Mouse (Mus musculus) cerebellum, adult 2 months (tissue): ENCODE data around the gene Cdh6. TPM values are rescaled to one million over a fixed set of nuclear protein-coding genes. Genes with fewer than 3 reads are reported as not detected.

Experiments
- DNase-seq, 2 experiments: peaks; one replicate each; pipeline ENCODE4 v3.0.0; 2021
- H3K27ac ChIP-seq: fragments of 200-500 bp; 2 replicates; pipeline ENCODE4 v1.5.1; 2012; ENCODE audit warnings: low read length, control low read depth, inconsistent platforms; ENCODE audit not compliant: insufficient read depth
- H3K27me3 ChIP-seq: fragments of 200-500 bp; 2 replicates; pipeline ENCODE4 v1.6.1; 2012; ENCODE audit warnings: inconsistent platforms, mild to moderate bottlenecking, low read length, moderate library complexity; ENCODE audit not compliant: control insufficient read depth, insufficient read depth
- H3K4me1 ChIP-seq: fragments of 200-500 bp; 2 replicates; pipeline ENCODE4 v1.6.1; 2011; ENCODE audit warnings: low read length; ENCODE audit not compliant: control insufficient read depth, insufficient read depth
- H3K4me3 ChIP-seq: fragments of 200-500 bp; replicated peaks from 2 replicates; pipeline ENCODE3; 2011; ENCODE audit warnings: mild to moderate bottlenecking, low read depth, low read length, control low read depth; ENCODE audit not compliant: insufficient read depth
- CTCF ChIP-seq: fragments of 200-500 bp; IDR thresholded peaks from 2 replicates; pipeline ENCODE4 v1.5.1; 2011; ENCODE audit warnings: low read depth, mild to moderate bottlenecking, control low read depth, low read length, moderate library complexity, borderline replicate concordance; ENCODE audit not compliant: insufficient read depth
- POLR2A ChIP-seq: fragments of 200-500 bp; IDR thresholded peaks from 2 replicates; pipeline ENCODE4 v1.6.1; 2011; ENCODE audit warnings: low read length, control low read depth, borderline replicate concordance; ENCODE audit not compliant: insufficient read depth
- WGBS: fragments of 180-500 bp; shearing (Covaris S2); methylation state at CpG from one replicate; pipeline ENCODE4 v1.1.7; 2018; 5-methylcytosine and 5-hydroxymethylcytosine counted together
- polyA plus RNA-seq: library from polyadenylated mRNA; depleted of rRNA; stranded (reverse); fragments of >200 nt; gene quantifications from 2 replicates; pipeline ENCODE4 v1.2.3, GENCODE M21; 2012

Cdh6 gene
- polyA plus RNA-seq, 1 experiment = 2.8 TPM

DNA sequence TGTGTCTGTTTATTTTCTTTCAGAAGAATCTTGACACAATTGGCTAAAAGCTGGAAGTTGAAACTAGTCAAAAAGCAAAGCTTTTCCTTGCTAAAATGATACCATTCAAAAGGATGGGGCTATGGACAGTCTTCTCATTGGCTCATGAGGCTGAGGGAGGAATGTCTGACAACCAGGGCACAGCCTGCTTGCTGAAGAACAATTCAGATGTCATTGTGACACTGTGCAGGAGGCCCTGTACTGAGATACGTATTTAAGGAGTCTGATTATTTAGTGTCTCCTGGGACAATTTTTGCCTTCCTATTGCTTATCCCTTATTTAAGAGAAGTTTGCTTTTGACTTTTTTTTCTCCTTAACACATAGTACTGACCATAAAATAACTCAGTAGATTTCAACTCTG, 22.8 kb upstream of the Cdh6 start:
- 78% methylated on average over 1 of the region's 1 CpGs for WGBS
- no peak for DNase-seq
- no peak overlapping the region for H3K4me3 ChIP-seq
- no peak overlapping the region for H3K27ac ChIP-seq
- H3K27me3 ChIP-seq = no peaks in the 10 kb centered on the region
- no peaks in the 10 kb centered on the region for H3K4me1 ChIP-seq
- TF ChIP-seq POLR2A (no peak), CTCF (no peak)

DNA sequence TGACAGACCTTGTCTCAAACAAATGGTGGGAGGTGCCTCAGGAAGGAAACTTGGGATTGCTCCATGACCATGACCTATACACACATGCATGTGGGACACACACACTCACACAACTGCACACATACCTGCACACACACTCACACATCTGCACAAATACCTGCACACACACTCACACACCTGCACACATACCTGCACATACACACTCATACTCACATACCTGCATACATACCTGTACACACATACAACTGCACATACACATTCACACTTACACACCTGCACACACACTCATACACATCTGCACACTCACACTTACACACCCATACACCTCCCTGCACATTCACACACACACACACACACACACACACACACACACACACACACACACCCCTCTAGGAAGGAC, 20.6 kb upstream of the Cdh6 start:
- TF ChIP-seq POLR2A (no peak), CTCF (no peak)
- no peak overlapping the region for H3K27ac ChIP-seq
- no peaks in the 10 kb centered on the region for H3K27me3 ChIP-seq
- no peak overlapping the region for H3K4me3 ChIP-seq
- DNase-seq = no peak
- no peaks in the 10 kb centered on the region for H3K4me1 ChIP-seq

DNA sequence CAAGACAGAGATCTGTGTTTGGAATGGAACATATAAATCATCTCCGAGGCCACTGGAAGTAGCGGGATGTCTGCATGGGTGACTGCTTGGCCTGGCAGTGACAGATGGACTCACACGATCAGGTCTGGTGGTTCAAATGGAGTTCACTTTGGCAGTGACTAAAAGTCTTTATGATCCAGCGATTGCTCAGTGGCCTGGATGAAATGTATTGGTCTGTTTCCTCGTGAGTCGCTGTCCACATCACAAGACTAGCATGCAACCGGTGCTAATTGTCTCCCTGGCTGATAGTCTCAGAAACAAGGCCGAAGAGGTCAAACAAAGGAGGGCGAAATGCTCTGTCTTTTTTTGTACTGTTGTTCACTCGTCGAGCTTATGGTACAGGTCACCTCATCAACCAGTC, 19.6 kb upstream of the Cdh6 start:
- WGBS = 21% methylated on average over 11 of the region's 11 CpGs
- TF ChIP-seq POLR2A = no peak
- no peak for TF ChIP-seq CTCF
- peak in 1 of 2 experiments; percentile 11 for DNase-seq

DNA sequence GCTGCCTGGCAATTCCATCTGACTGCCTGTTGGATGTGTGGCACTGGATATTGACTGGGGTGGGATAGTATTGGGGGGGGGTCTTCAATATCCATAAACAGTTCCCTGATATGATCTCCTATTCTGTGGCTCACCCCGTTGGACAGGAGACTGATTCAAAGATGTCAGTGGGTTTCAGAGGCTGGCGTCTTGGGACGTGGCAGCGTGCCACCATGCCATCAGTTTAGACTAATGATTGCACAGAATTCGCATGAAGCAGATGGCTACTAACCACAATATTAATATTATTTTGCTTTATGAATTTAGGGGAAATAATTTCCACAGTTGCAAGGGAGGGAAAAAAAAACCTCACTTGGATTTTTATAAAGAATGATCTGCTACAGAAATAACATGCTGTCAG, 10.2 kb upstream of the Cdh6 start:
- DNase-seq = no peak
- Histone ChIP-seq H3K4me3 (no peak overlapping the region), H3K4me1 (no peaks in the 10 kb centered on the region), H3K27me3 (no peaks in the 10 kb centered on the region), H3K27ac (no peak overlapping the region)
- TF ChIP-seq POLR2A (no peak), CTCF (no peak)
- 19% methylated on average over 5 of the region's 5 CpGs for WGBS

More for the DNA sequence above, 19.6 kb upstream of the Cdh6 start:
- Histone ChIP-seq H3K4me1 (no peaks in the 10 kb centered on the region), H3K27me3 (no peaks in the 10 kb centered on the region), H3K4me3 (no peak overlapping the region), H3K27ac (no peak overlapping the region)

DNA sequence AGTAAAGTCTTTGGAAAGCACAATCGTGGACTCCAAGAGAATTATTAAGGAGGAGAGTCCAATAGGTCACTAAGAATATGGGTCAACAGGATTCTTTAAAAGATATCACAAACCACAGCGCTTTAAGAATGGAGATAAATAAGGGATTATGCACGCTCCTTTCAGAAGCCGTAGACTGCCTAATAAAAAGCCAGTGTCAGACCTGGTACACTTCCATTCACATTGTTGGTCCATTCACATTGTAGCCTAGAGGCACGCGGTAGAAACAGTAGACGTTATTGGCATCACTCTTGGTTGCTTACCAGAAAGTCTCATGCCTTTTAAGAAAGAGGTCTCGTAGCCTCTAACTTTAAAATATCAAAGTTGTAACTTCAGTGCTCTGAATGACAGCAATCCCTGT, 8.0 kb upstream of the Cdh6 start:
- H3K27me3 ChIP-seq = no peaks in the 10 kb centered on the region; the same call in 1 of the 2 replicates
- no peak overlapping the region for H3K4me3 ChIP-seq
- H3K4me1 ChIP-seq = no peaks in the 10 kb centered on the region
- TF ChIP-seq CTCF (no peak), POLR2A (no peak)
- no peak overlapping the region for H3K27ac ChIP-seq
- DNase-seq = no peak
- WGBS = 81% methylated on average over 8 of the region's 8 CpGs

DNA sequence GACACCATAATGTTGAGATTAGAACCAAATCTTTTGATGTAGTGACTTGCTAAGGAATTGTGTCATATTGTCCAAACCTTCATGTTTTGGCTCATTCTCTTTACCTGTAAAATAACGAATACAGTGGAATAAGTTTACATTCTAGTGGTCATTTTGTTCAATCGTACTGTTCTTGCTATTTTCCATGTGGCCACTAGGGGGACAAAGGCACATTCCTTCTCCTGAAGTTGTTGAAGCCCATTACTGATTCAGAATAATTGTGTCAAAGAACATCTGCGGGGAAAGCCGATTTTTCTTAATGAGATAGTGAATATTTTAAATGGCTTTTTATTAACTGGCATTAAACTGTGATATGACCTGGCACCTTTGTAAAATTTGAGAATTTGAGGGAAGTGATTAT, 7.5 kb upstream of the Cdh6 start:
- Histone ChIP-seq H3K4me1 (no peaks in the 10 kb centered on the region), H3K27me3 (no peaks in the 10 kb centered on the region; the same call in 1 of the 2 replicates), H3K4me3 (no peak overlapping the region), H3K27ac (no peak overlapping the region)
- TF ChIP-seq POLR2A = no peak
- TF ChIP-seq CTCF = peak; percentile 41; the same call in 1 of the 2 replicates
- WGBS = 18% methylated on average over 4 of the region's 4 CpGs
- DNase-seq = peak in 1 of 2 experiments; percentile 20

DNA sequence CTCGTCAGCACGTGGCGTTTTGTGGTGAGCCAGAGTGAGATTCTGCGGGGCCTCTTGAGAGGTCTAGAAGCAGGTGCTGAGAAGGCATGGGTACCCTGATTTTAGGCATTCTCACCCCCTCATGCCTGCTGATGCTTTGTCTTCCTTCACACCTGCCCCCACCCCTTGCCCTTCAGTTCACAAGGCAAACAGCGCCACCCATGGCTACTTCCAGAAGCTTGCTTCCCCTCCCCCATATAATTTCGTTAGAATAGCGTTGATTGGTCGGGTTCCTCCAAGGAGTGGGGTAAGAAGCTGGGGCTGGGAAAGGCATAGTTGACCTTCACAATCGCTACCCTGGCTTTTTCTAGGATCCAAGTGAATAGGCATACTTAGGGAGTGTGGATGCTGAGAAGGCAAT, 2.5 kb upstream of the Cdh6 start:
- TF ChIP-seq POLR2A = no peak
- TF ChIP-seq CTCF = peak; percentile 22; the same call in 1 of the 2 replicates
- Histone ChIP-seq H3K27me3 (no peaks in the 10 kb centered on the region; the same call in 1 of the 2 replicates), H3K4me1 (peaks cover 3% of the 10 kb centered on the region; the same call in 1 of the 2 replicates), H3K4me3 (no peak overlapping the region), H3K27ac (no peak overlapping the region)
- DNase-seq = no peak
- 36% methylated on average over 9 of the region's 9 CpGs for WGBS

DNA sequence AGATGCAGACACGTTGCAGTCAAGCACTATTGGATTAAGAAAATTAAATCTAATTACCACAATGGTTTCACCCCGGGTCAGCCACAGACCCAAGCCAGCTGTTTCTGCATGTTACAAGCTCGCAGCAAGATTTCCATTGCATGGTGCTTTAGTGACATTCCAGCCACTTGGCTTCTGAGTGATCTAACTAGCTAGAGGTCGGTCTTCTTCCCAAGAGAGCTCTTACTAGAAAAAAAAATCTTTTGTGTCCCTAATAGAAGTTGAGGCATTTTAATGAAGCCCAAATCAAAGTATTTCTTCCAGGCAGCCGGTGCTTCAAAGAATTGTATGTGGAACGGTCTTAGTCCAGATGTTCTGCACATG, 1.1 kb upstream of the Cdh6 start:
- no peak for TF ChIP-seq CTCF
- TF ChIP-seq POLR2A = no peak
- H3K27me3 ChIP-seq = no peaks in the 10 kb centered on the region; the same call in 1 of the 2 replicates
- no peak for DNase-seq
- H3K4me3 ChIP-seq = no peak overlapping the region
- H3K4me1 ChIP-seq = peaks cover 3% of the 10 kb centered on the region; the same call in 1 of the 2 replicates
- WGBS = 50% methylated on average over 6 of the region's 6 CpGs
- no peak overlapping the region for H3K27ac ChIP-seq
